Mouse (Mus musculus) forebrain, embryonic 12.5 days (tissue): ENCODE results near the gene Dpm1. TPM values are rescaled to one million over a fixed set of nuclear protein-coding genes. Genes with fewer than 3 reads are reported as not detected.

ENCODE experiments used
- ATAC-seq: fragments of 200-750 bp; cut with Nextera tagmentation; 2 replicates; pipeline ENCODE4 v1.8.0; 2017; ENCODE audit warnings: moderate TSS enrichment; ENCODE audit not compliant: low FRiP score
- H3K27ac ChIP-seq: fragments of 300-500 bp; sonication (generic); 2 replicates; pipeline ENCODE4 v1.5.1; 2016; ENCODE audit warnings: mild to moderate bottlenecking
- H3K27me3 ChIP-seq: fragments of 300-500 bp; sonication (generic); 2 replicates; pipeline ENCODE4 v1.6.1; 2016; ENCODE audit warnings: mild to moderate bottlenecking
- H3K36me3 ChIP-seq: fragments of 300-500 bp; sonication (generic); replicated peaks from 2 replicates; pipeline ENCODE4 v1.6.1; 2016; ENCODE audit warnings: mild to moderate bottlenecking
- H3K4me1 ChIP-seq: fragments of 300-500 bp; sonication (generic); 2 replicates; pipeline ENCODE4 v1.6.1; 2016
- H3K4me2 ChIP-seq: fragments of 300-500 bp; sonication (generic); 2 replicates; pipeline ENCODE4 v1.6.1; 2016; ENCODE audit warnings: mild to moderate bottlenecking, moderate library complexity
- H3K4me3 ChIP-seq: fragments of 300-500 bp; sonication (generic); replicated peaks from 2 replicates; pipeline ENCODE4 v1.5.1; 2016; ENCODE audit warnings: mild to moderate bottlenecking
- H3K9ac ChIP-seq: fragments of 300-500 bp; sonication (generic); 2 replicates; pipeline ENCODE4 v1.6.1; 2016; ENCODE audit warnings: mild to moderate bottlenecking
- H3K9me3 ChIP-seq: fragments of 300-500 bp; sonication (generic); 2 replicates; pipeline ENCODE4 v1.6.1; 2016
- WGBS: fragments of 180-500 bp; shearing (Covaris S2); methylation state at CpG from one replicate; pipeline ENCODE4 v1.1.7; 2016; 5-methylcytosine and 5-hydroxymethylcytosine counted together
- polyA plus RNA-seq: library from polyadenylated mRNA; unstranded; fragments of >200 nt; fragmentation: Nextera tagmentation; extraction: Ambion mirVana; gene quantifications from 2 replicates; pipeline ENCODE4 v1.2.1, GENCODE M21; 2016

The Dpm1 gene
- polyA plus RNA-seq, 1 experiment from 2014 or later: 88.0 TPM

DNA sequence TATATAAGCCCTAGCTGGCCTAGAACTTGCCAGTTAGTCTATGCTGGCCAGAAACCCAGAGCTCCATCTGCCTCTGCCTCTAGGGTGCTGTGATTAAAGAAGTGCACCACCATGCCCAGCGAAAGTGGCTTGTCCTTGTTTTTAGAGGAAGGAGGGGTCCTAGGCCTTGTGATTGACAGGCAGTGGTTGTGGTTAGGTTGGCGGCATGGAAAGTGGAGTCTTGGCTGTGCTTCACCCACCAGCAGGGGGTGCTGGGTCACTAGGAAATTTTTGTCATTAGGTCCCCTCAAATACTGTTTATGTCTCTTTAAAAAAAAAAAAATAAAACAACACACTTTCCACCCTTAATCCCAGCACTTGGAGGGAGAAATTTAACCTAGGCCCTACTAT is 18.5 kb upstream of the Dpm1 start:
- Histone ChIP-seq H3K4me3 (no peak overlapping the region), H3K9me3 (no peaks in the 10 kb centered on the region), H3K36me3 (no peaks in the 10 kb centered on the region), H3K27ac (no peak overlapping the region), H3K9ac (no peak overlapping the region), H3K4me1 (peaks cover 6% of the 10 kb centered on the region; the same call in 1 of the 2 replicates), H3K4me2 (no peak overlapping the region), H3K27me3 (peaks cover 22% of the 10 kb centered on the region)
- no peak for ATAC-seq
- WGBS: 25% methylated on average over 2 of the region's 2 CpGs

DNA sequence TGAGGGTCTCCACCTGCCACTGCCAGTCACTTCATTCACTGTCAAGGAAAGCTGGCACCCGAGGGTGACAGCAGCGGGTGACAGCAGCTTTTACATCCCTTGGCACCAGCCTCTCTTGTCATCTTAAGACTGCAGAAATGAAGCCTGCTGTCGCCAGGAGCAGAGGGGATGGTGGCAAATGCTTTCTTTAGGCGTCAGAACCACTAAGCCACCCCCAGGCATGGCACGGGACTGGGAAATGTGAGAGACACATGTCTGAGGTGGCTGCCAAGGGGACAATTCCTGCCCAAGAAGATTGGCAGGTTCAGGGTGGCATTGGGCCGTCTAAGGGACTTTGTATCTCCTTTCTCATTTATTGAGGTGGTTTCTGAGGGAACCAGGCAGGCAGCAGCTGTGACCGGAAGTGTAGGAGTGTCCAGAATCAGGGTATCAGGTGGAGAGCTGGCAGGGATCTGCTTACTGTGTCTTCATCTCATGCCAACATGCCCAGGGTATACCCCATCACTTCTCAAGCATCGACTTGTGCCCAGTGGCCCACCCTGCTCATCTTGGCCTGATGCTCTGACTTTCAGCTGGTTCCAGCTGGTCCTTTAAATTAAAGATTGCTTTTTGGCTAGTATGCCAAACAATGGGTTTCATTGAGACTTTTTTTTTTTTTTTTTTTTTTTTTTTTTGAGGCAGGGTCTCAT is 17.9 kb upstream of the Dpm1 start:
- peaks cover 6% of the 10 kb centered on the region; the same call in 1 of the 2 replicates for H3K4me1 ChIP-seq
- H3K27ac ChIP-seq: peak overlapping the region; percentile 50
- H3K9ac ChIP-seq: no peak overlapping the region
- no peak overlapping the region for H3K4me3 ChIP-seq
- H3K27me3 ChIP-seq: peaks cover 24% of the 10 kb centered on the region
- H3K9me3 ChIP-seq: no peaks in the 10 kb centered on the region
- no peaks in the 10 kb centered on the region for H3K36me3 ChIP-seq
- no peak for ATAC-seq
- 75% methylated on average over 8 of the region's 8 CpGs for WGBS
- no peak overlapping the region for H3K4me2 ChIP-seq

DNA sequence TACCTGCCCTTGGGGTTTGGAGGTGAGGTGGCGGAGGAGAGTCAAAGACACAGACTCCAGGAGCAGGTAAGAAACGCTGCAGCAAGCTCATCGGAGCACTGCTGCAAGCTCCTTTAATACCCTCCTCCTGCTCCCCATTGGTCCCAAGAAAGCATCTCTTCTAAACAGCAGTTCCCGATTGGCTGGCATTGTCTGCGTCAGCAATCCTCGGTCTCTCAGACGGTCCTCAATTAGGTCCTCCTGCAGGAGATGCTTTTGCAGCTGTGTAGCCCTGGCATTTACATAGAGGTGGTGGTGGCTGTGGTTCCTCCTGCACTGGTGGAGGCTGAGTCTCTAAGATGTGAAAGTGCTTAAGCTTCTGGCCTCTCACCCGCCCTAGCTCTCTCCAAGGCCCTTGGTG is 15.2 kb upstream of the Dpm1 start:
- Histone ChIP-seq H3K27ac (no peak overlapping the region), H3K4me3 (no peak overlapping the region), H3K9me3 (no peaks in the 10 kb centered on the region), H3K9ac (no peak overlapping the region), H3K4me2 (no peak overlapping the region), H3K4me1 (no peaks in the 10 kb centered on the region), H3K36me3 (no peaks in the 10 kb centered on the region), H3K27me3 (peaks cover 15% of the 10 kb centered on the region; the same call in 1 of the 2 replicates)
- WGBS: 37% methylated on average over 8 of the region's 8 CpGs
- ATAC-seq: no peak

DNA sequence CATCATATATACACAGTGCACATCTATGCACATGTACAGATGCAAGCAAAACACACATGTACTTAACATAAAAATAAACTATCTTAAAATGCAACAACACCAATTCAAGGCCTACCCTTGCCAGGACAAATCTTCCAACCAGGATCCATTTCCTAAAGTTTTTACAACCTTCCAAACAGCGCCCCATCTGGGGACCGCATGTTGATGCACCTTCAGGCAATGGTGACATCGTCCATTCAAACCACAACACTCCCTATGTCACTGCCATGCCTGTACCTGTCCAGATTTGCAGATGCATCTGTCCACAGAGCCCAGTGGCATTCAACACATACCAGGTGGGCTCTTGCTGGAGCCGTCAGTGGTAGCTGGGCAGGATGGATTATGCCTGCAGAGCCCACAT is 12.9 kb upstream of the Dpm1 start:
- H3K9me3 ChIP-seq: no peaks in the 10 kb centered on the region
- WGBS: 78% methylated on average over 4 of the region's 4 CpGs

DNA sequence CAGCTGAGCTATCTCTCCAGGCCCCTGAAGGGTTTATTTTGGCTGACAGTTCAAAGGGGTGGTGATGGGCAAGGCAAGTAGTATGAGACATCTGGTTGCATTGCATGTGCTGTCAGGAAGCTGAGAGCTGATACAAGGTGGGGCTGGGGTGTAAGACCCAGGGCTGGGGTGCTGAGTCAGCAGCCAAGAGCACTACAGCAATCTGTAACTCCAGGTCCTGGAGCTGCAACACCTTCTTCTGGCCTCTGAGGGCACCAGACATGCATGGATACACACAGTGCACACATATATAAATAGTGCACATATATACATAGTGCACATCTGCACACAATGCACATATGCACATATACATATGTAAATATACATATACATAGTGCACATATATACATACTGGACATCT is 12.4 kb upstream of the Dpm1 start:
- no peak overlapping the region for H3K9ac ChIP-seq
- no peak overlapping the region for H3K4me3 ChIP-seq
- ATAC-seq: no peak
- no peaks in the 10 kb centered on the region for H3K9me3 ChIP-seq
- H3K27me3 ChIP-seq: peaks cover 14% of the 10 kb centered on the region; the same call in 1 of the 2 replicates
- no peaks in the 10 kb centered on the region for H3K4me1 ChIP-seq
- no peaks in the 10 kb centered on the region for H3K36me3 ChIP-seq
- no peak overlapping the region for H3K27ac ChIP-seq
- H3K4me2 ChIP-seq: no peak overlapping the region

More for the DNA sequence above, 12.9 kb upstream of the Dpm1 start:
- Histone ChIP-seq H3K4me2 (no peak overlapping the region), H3K9ac (no peak overlapping the region), H3K4me3 (no peak overlapping the region), H3K36me3 (no peaks in the 10 kb centered on the region), H3K27ac (no peak overlapping the region), H3K4me1 (no peaks in the 10 kb centered on the region), H3K27me3 (peaks cover 14% of the 10 kb centered on the region; the same call in 1 of the 2 replicates)
- ATAC-seq: no peak

DNA sequence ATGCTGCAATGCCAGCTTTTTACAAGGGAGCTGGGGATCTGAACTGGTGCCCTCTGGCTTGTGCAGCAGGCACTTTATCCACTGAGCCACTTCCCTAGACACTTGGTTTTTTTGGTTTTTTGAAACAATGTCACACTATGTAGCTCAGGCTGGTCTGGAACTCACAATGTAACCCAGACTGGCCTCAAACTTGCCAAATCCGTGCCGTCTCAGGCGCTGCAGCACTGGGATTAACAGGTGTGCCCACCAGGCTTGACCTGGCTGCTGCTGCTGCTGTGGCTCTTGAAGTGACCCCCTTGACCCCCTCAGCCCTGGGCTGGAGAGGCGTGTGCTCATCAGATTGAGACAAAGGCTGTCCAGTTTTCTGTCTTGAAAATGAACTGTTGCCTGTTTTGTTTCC is 7.9 kb upstream of the Dpm1 start:
- Histone ChIP-seq H3K4me3 (no peak overlapping the region), H3K4me2 (no peak overlapping the region), H3K27me3 (peaks cover 3% of the 10 kb centered on the region; the same call in 1 of the 2 replicates), H3K27ac (no peak overlapping the region), H3K9me3 (no peaks in the 10 kb centered on the region), H3K4me1 (no peaks in the 10 kb centered on the region), H3K9ac (no peak overlapping the region), H3K36me3 (peaks cover 14% of the 10 kb centered on the region)
- ATAC-seq: no peak
- WGBS: 94% methylated on average over 4 of the region's 4 CpGs

DNA sequence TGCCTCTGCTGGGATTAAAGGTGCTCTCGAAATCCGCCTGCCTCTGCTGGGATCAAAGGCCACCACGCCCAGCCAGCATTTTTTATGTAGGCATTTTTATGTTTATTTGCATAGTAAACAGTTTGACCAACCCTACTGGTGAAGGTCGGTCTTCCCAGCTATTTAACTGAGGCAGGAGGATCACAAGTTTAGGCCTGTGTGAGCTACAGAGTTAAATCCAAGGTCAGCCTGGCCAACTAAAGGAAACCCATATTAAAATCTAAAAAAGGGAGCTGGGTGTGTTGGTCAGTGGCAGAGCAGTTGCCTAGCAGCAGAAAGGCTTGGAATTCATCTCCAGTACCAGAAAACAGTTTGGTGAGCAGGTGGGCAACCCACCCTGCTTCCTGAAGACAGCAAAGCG is 2.9 kb upstream of the Dpm1 start:
- no peak overlapping the region for H3K27ac ChIP-seq
- WGBS: 93% methylated on average over 5 of the region's 5 CpGs
- peaks cover 16% of the 10 kb centered on the region for H3K36me3 ChIP-seq
- H3K9ac ChIP-seq: no peak overlapping the region
- no peaks in the 10 kb centered on the region for H3K27me3 ChIP-seq
- peaks cover 28% of the 10 kb centered on the region for H3K4me1 ChIP-seq
- no peak for ATAC-seq
- no peak overlapping the region for H3K4me2 ChIP-seq
- H3K9me3 ChIP-seq: no peaks in the 10 kb centered on the region
- H3K4me3 ChIP-seq: no peak overlapping the region

DNA sequence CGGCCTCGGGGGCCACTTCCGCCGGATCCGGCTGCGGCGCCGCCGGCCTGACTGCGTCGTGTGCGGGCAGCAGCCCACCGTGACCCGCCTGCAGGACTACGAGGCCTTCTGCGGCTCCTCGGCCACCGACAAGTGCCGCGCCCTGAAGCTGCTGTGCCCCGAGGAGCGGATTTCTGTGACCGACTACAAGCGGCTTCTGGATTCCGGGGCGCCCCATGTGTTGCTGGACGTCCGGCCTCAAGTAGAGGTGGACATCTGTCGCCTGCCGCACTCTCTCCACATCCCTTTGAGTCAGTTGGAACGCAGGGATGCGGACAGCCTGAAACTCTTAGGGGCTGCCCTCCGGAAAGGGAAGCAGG is 1.1 kb upstream of the Dpm1 start:
- peaks cover 36% of the 10 kb centered on the region for H3K4me1 ChIP-seq
- no peak for ATAC-seq
- H3K4me2 ChIP-seq: peak overlapping the region; percentile 98
- peak overlapping the region; percentile 100 for H3K4me3 ChIP-seq
- peaks cover 21% of the 10 kb centered on the region for H3K36me3 ChIP-seq
- peak overlapping the region; percentile 95 for H3K9ac ChIP-seq
- no peaks in the 10 kb centered on the region for H3K27me3 ChIP-seq
- H3K9me3 ChIP-seq: no peaks in the 10 kb centered on the region
- WGBS: 69% methylated on average over 26 of the region's 33 CpGs
- H3K27ac ChIP-seq: no peak overlapping the region

DNA sequence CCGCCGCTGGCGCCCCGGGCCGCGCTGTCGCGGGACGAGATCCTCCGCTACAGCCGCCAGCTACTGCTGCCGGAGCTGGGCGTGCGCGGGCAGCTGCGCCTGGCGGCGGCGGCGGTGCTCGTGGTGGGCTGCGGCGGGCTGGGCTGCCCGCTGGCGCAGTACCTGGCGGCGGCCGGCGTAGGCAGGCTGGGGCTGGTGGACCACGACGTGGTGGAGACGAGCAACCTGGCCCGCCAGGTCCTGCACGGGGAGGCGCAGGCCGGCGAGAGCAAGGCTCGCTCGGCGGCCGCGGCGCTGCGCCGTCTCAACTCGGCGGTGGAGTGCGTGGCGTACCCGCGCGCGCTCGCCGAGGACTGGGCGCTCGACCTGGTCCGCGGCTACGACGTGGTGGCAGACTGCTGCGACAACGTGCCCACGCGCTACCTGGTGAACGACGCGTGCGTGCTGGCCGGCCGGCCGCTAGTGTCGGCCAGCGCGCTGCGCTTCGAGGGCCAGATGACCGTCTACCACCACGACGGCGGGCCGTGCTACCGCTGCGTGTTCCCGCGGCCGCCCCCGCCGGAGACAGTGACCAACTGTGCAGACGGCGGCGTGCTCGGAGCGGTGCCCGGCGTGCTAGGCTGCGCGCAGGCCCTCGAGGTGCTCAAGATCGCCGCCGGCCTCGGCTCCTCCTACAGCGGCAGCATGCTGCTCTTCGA is 531 bp upstream of the Dpm1 start:
- H3K27ac ChIP-seq: peak overlapping the region; percentile 85
- H3K4me1 ChIP-seq: peaks cover 36% of the 10 kb centered on the region
- H3K9me3 ChIP-seq: no peaks in the 10 kb centered on the region
- peak overlapping the region; percentile 98 for H3K4me2 ChIP-seq
- peak overlapping the region; percentile 100 for H3K4me3 ChIP-seq
- H3K27me3 ChIP-seq: no peaks in the 10 kb centered on the region
- 2% methylated on average over 82 of the region's 105 CpGs for WGBS
- peaks cover 26% of the 10 kb centered on the region for H3K36me3 ChIP-seq
- peak; percentile 62 for ATAC-seq
- peak overlapping the region; percentile 95 for H3K9ac ChIP-seq

DNA sequence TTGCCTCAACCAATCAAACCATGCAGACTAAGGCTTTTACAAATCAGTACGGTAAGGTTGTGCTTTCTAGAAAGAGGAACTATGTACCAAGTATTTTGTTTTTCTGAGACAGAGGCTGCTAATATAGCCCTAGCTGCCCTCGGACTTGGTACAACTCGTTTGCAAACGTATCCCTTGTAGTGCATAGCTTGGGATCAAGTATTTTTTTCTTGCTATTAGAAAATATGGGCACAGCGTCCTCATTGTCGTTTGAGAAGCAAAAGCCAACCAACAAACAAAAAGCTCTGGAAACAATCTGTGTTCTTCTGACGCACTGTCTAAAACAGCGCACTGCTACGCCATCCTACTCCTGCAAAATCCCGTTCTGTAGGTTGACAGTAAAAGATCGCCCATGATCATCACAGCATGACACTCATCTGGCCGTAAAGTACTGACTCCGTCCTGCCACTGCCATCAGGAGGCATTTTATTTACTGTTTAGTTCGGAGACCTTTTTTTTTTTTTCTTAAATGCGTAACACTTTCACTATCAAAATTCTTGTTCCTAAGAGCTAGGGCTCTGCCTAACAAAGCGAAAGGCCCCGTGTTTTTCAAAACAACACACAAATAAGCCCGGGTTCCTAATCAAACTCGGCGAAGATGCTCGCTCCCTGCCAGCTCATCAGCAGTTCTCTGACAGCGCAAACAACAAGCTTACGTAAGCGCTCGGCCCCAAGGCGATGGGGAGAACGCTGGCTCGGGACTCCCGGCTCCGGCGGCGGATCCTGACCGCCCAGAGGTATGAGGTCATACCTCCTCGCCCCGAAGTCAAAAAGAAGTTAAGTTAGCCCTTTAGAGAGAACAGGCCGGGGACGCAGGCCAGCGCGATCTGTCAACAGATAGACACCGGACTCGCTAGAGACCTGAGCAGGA is 1.0 kb downstream of the Dpm1 start:
- Histone ChIP-seq H3K9ac (peak overlapping the region; percentile 95), H3K27me3 (no peaks in the 10 kb centered on the region), H3K4me3 (peak overlapping the region; percentile 100), H3K4me2 (peak overlapping the region; percentile 98), H3K4me1 (peaks cover 36% of the 10 kb centered on the region), H3K36me3 (peaks cover 37% of the 10 kb centered on the region), H3K9me3 (no peaks in the 10 kb centered on the region), H3K27ac (no peak overlapping the region)
- WGBS: 22% methylated on average over 41 of the region's 41 CpGs
- peak; percentile 25 for ATAC-seq

DNA sequence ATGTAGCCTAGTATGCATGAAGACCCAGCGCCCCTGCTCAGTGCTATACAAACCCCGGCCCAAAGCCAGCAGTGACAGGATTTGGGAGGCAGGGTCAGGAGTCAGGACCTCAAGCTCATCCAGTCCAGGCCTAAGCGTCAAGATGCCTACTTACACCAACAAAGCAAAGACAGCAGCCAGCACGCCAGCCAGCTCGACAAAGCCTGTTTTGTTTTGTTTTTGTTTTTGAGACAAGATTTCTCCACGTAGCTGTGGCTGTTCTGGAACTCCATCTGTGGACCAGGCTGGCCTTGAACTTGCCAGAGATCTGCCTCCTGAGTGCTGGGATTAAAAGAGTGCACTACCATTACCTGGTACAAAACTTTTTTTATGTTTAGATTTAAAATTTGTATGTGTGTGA is 7.1 kb downstream of the Dpm1 start:
- Histone ChIP-seq H3K27ac (no peak overlapping the region), H3K36me3 (peaks cover 77% of the 10 kb centered on the region), H3K27me3 (no peaks in the 10 kb centered on the region), H3K9ac (no peak overlapping the region), H3K4me3 (no peak overlapping the region), H3K4me2 (no peak overlapping the region), H3K4me1 (peaks cover 8% of the 10 kb centered on the region), H3K9me3 (no peaks in the 10 kb centered on the region)
- no peak for ATAC-seq
- WGBS: 92% methylated on average over 6 of the region's 6 CpGs

DNA sequence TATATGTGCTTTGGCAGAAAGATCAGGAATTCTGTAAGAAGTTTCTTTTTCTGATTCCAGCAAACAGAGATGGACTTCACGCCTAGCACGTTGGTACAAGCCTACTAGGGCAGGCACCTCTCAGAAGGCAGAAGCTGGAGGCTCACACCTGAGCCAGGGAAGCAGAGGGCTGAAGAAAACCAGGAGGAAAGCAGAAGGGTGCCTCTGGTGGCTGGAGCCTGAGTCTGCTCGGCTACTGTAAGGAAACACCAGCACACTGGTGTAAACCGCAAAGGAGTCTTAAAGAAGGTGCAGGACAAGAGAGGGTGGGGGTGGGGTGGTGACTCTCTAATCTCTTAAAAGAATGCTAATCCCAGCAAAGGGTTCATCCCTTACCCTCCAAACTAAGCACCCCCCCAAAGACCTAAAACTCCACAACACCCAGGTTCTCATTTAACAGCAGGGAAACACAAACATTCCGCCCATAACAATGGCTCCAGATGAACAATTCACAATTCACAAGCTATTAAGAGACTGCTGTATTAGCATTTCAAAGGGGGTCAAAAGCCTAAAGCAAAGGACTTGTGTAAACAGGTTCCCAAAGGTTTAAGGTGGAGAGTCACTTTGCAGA is 16.5 kb downstream of the Dpm1 start:
- no peaks in the 10 kb centered on the region for H3K27me3 ChIP-seq
- H3K4me3 ChIP-seq: no peak overlapping the region
- H3K36me3 ChIP-seq: peaks cover 86% of the 10 kb centered on the region
- no peaks in the 10 kb centered on the region for H3K9me3 ChIP-seq
- H3K4me2 ChIP-seq: no peak overlapping the region
- H3K9ac ChIP-seq: no peak overlapping the region
- WGBS: 40% methylated on average over 5 of the region's 5 CpGs
- ATAC-seq: no peak
- no peak overlapping the region for H3K27ac ChIP-seq
- H3K4me1 ChIP-seq: no peaks in the 10 kb centered on the region
